In genomic region chr6:93715181-93716180, GRCm38 (mm10) we compare ENCODE assay signal across 8 mouse cellular contexts.
DNase-seq lines count a peak whose midpoint lies in the region; ATAC-seq and TF ChIP-seq lines count a peak whose summit lies in the region.

No protein-coding gene starts in this region.

- H3K9me3 ChIP-seq in neural tube, embryonic 11.5 days (ENCODE audit: control insufficient read depth, low read length) = no peaks in the 10 kb centered on the region
- H3K9me3 ChIP-seq in liver, embryonic 12.5 days (replicated peaks) = no peaks in the 10 kb centered on the region
- no peaks in the 10 kb centered on the region for H3K9me3 ChIP-seq in stomach, embryonic 16.5 days (replicated peaks; ENCODE audit: control insufficient read depth, low read length)

- intact Hi-C loops in gastrocnemius, adult 2 months (cut with DNase I) = loop anchor here (5.0 kb wide), 1 partner anchor 487 kb away; no protein-coding TSS in a partner anchor
- intact Hi-C loops in gastrocnemius, postnatal 14 days (cut with DNase I; ENCODE audit: low total_unique reads) = no loop called here

- TF ChIP-seq CTCF in gastrocnemius, adult 2 months (IDR thresholded peaks at IDR 0.05) = no peak

- DNase-seq in gastrocnemius, adult 2 months = no peak
- no peak for DNase-seq in gastrocnemius, postnatal 14 days
- DNase-seq in neural tube, embryonic 11.5 days (ENCODE audit: low spot score) = peak; percentile 33
- no peak for DNase-seq in neural tube, embryonic 10.5 days (ENCODE audit: extremely low spot score, low spot score)
- no peak for DNase-seq in ovary, postnatal 10 days (ENCODE audit: low spot score)
- no peak for DNase-seq in adrenal gland, postnatal 4 days (ENCODE audit: low spot score in 2 of 2)

- H3K4me1 ChIP-seq in neural tube, embryonic 11.5 days (ENCODE audit: control insufficient read depth, insufficient read depth, low read length) = peaks cover 24% of the 10 kb centered on the region; the same call in 1 of the 2 replicates
- peaks cover 13% of the 10 kb centered on the region; the same call in 1 of the 2 replicates for H3K4me1 ChIP-seq in liver, embryonic 12.5 days
- H3K4me1 ChIP-seq in stomach, embryonic 16.5 days (ENCODE audit: control insufficient read depth, insufficient read depth, low read length) = peaks cover 10% of the 10 kb centered on the region; the same call in 1 of the 2 replicates

- no peak for ATAC-seq in neural tube, embryonic 11.5 days (ENCODE audit: insufficient read depth, low FRiP score, low TSS enrichment)
- no peak for ATAC-seq in liver, embryonic 12.5 days
- no peak for ATAC-seq in stomach, embryonic 16.5 days (ENCODE audit: insufficient read depth, low FRiP score)

- H3K4me3 ChIP-seq in gastrocnemius, adult 2 months = peak overlapping the region; percentile 52
- no peak overlapping the region for H3K4me3 ChIP-seq in neural tube, embryonic 11.5 days (ENCODE audit: low read depth, low read length)
- H3K4me3 ChIP-seq in liver, embryonic 12.5 days = no peak overlapping the region
- H3K4me3 ChIP-seq in stomach, embryonic 16.5 days (replicated peaks; ENCODE audit: low read length) = peak overlapping the region; percentile 24

- WGBS in neural tube, embryonic 11.5 days = 46% methylated on average over 24 of the region's 24 CpGs
- 36% methylated on average over 24 of the region's 24 CpGs for WGBS in liver, embryonic 12.5 days (ENCODE audit: insufficient replicate concordance)
- WGBS in stomach, embryonic 16.5 days = 42% methylated on average over 24 of the region's 24 CpGs

- 0 out of 2 replicates have a peak, but pooled peaks cover 2% of the 10 kb centered on the region for H3K27me3 ChIP-seq in neural tube, embryonic 11.5 days (ENCODE audit: control insufficient read depth, insufficient read depth, low read length)
- peaks cover 38% of the 10 kb centered on the region for H3K27me3 ChIP-seq in liver, embryonic 12.5 days (replicated peaks)
- H3K27me3 ChIP-seq in stomach, embryonic 16.5 days (ENCODE audit: control insufficient read depth, insufficient read depth, low read length) = no peaks in the 10 kb centered on the region

- H3K36me3 ChIP-seq in neural tube, embryonic 11.5 days (ENCODE audit: control insufficient read depth, insufficient read depth, low read length) = no peaks in the 10 kb centered on the region
- H3K36me3 ChIP-seq in liver, embryonic 12.5 days = no peaks in the 10 kb centered on the region
- H3K36me3 ChIP-seq in stomach, embryonic 16.5 days (ENCODE audit: control insufficient read depth, insufficient read depth, low read length) = no peaks in the 10 kb centered on the region

- H3K4me2 ChIP-seq in neural tube, embryonic 11.5 days (ENCODE audit: low read depth) = peak overlapping the region; percentile 25
- peak overlapping the region; percentile 48 for H3K4me2 ChIP-seq in liver, embryonic 12.5 days
- H3K4me2 ChIP-seq in stomach, embryonic 16.5 days (ENCODE audit: low read depth, low read length) = peak overlapping the region; percentile 35

- H3K9ac ChIP-seq in neural tube, embryonic 11.5 days (ENCODE audit: low read length) = no peak overlapping the region
- no peak overlapping the region for H3K9ac ChIP-seq in liver, embryonic 12.5 days
- no peak overlapping the region for H3K9ac ChIP-seq in stomach, embryonic 16.5 days (ENCODE audit: low read length)

- no peak overlapping the region for H3K27ac ChIP-seq in gastrocnemius, adult 2 months
- H3K27ac ChIP-seq in neural tube, embryonic 11.5 days (ENCODE audit: low read depth, low read length) = no peak overlapping the region
- no peak overlapping the region for H3K27ac ChIP-seq in liver, embryonic 12.5 days
- H3K27ac ChIP-seq in stomach, embryonic 16.5 days (ENCODE audit: low read length) = no peak overlapping the region

Comparison
In these comparisons a context has a peak if more than half of its experiments do, and no peak if none do; other contexts are left out.
1. H3K4me3 ChIP-seq: peak in gastrocnemius, adult 2 months (single experiment) and stomach, embryonic 16.5 days (single experiment); none in neural tube, embryonic 11.5 days (single experiment) and liver, embryonic 12.5 days (single experiment).
2. Peak in every context shown above with its lines, with median percentiles within 50 percentile points of each other: H3K4me2 ChIP-seq.